ENCODE assay signal across 7 mouse cellular contexts in the genomic region with DNA sequence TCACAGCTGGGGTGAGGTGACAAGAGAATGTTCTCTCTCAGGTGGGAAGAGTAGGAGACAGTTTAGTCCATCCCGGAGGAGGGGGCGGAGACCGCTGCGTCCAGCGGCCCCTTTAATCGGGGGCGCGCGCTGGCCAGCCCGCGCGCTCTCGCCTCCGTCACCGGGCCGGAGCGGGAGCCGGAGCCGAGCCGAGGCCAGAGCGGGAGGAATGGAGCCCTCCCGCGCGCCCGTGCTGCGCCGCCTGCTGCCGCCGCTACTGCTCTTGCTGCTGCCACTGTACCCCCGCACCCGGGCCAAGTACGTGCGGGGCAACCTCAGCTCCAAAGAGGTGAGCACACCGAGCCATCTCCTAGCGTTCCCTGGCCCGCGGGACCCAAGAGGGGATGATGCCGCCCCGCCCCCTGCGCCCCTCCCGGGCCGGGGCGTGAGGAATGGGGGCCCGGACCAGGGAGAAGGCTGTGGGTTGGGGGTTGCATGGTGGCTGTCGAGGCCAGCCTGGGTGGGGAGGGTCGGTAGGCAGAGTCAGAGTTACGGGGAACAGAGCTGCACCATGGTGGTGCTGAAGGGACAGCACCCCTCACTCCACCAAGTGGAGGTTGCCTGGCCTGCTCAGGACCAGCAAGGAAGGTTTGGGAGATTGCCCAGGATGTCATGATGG. TPM values are rescaled to one million over a fixed set of nuclear protein-coding genes. Genes with fewer than 3 reads are reported as not detected.
DNase-seq lines count a peak whose midpoint lies in the region; ATAC-seq and TF ChIP-seq lines count a peak whose summit lies in the region.

A gene (plus strand): TSS at position 151 of the 658 bp plus-strand sequence.

- no peak for ATAC-seq in heart, embryonic 13.5 days (ENCODE audit: extremely low read depth, insufficient number of reproducible peaks, low FRiP score, low TSS enrichment)

- TF ChIP-seq POLR2A in thymus, adult 2 months (IDR thresholded peaks at IDR 0.05; ENCODE audit: control insufficient read depth, extremely low read depth, insufficient read depth, low read length, poor library complexity) = no peak

- no peaks in the 10 kb centered on the region for H3K36me3 ChIP-seq in thymus, adult 2 months (ENCODE audit: control insufficient read depth, insufficient read depth, low read length)
- no peaks in the 10 kb centered on the region for H3K36me3 ChIP-seq in heart, embryonic 13.5 days

- DNase-seq in thymus, adult 2 months = peak; percentile 29
- DNase-seq in thymus, adult 18-20 months = no peak
- DNase-seq in cerebellum, adult 8-10 months = peak; percentile 70
- peak; percentile 48 to 64 for DNase-seq in kidney, postnatal 25 days
- peak; percentile 58 for DNase-seq in lung, postnatal 10 days
- DNase-seq in right cerebral cortex, postnatal 4 days = peak; percentile 66

- TF ChIP-seq CTCF in thymus, adult 2 months (IDR thresholded peaks at IDR 0.05; ENCODE audit: borderline replicate concordance, control insufficient read depth, extremely low read depth, insufficient read depth, low read length, poor library complexity) = 0 out of 2 replicates have a peak, but pooled peaks have one; percentile 25

- H3K4me1 ChIP-seq in thymus, adult 2 months (replicated peaks; ENCODE audit: control insufficient read depth, insufficient read depth, low read length) = peaks cover 5% of the 10 kb centered on the region; the same call in 1 of the 2 replicates
- peaks cover 10% of the 10 kb centered on the region for H3K4me1 ChIP-seq in heart, embryonic 13.5 days

- peaks cover 7% of the 10 kb centered on the region for H3K27me3 ChIP-seq in thymus, adult 2 months (ENCODE audit: control insufficient read depth, insufficient read depth, low read length)
- H3K27me3 ChIP-seq in heart, embryonic 13.5 days (replicated peaks) = peaks cover 76% of the 10 kb centered on the region

- no peak within 1 kb of the TSS for H3K4me3 ChIP-seq in thymus, adult 2 months (ENCODE audit: control insufficient read depth, insufficient read depth, low read length)
- peak within 1 kb of the TSS; percentile 62 for H3K4me3 ChIP-seq in heart, embryonic 13.5 days

- no peaks in the 10 kb centered on the region for H3K9me3 ChIP-seq in heart, embryonic 13.5 days

- 2% methylated on average over 47 of the region's 47 CpGs for WGBS in thymus, adult 2 months
- WGBS in heart, embryonic 13.5 days = under 1% methylated on average over 47 of the region's 47 CpGs

- no peak within 1 kb of the TSS for H3K27ac ChIP-seq in thymus, adult 2 months (ENCODE audit: control insufficient read depth, insufficient read depth, low read length)
- H3K27ac ChIP-seq in heart, embryonic 13.5 days (replicated peaks) = no peak within 1 kb of the TSS

- H3K4me2 ChIP-seq in heart, embryonic 13.5 days = peak within 1 kb of the TSS; percentile 97

- peak within 1 kb of the TSS; percentile 58 for H3K9ac ChIP-seq in heart, embryonic 13.5 days

RNA-seq across cellular contexts. Expression of the gene that starts here (rescaled TPM):
- 0.08 and 0.13 TPM in 2 replicates for polyA plus RNA-seq in thymus, adult 2 months (2012; rRNA removed)
- 0.11 and 0.34 TPM in 2 replicates for polyA plus RNA-seq in heart, embryonic 13.5 days (2015; fragmentation: Nextera tagmentation; extraction: Ambion mirVana)

Comparison
In these comparisons a context has a peak if more than half of its experiments do, and no peak if none do; other contexts are left out.
1. Peak in DNase-seq in thymus, adult 2 months; RNA of the gene not detected or under 1 TPM.
2. DNase-seq: peak in cerebellum, adult 8-10 months (single experiment), kidney, postnatal 25 days (2 of 2), lung, postnatal 10 days (single experiment) and right cerebral cortex, postnatal 4 days (single experiment); none in thymus, adult 18-20 months (0 of 2).